Mouse (Mus musculus) ES-Bruce4 (cell line): Measurements from ENCODE around the gene L3mbtl3. TPM values are rescaled to one million over a fixed set of nuclear protein-coding genes. Genes with fewer than 3 reads are reported as not detected.

ENCODE experiments used
- H3K27ac ChIP-seq: 2 replicates; pipeline ENCODE4 v1.5.1; 2012; ENCODE audit warnings: low read length, inconsistent platforms; ENCODE audit not compliant: insufficient read depth
- H3K27me3 ChIP-seq: 2 replicates; pipeline ENCODE4 v1.6.1; 2012; ENCODE audit warnings: mild to moderate bottlenecking, low read length, inconsistent platforms; ENCODE audit not compliant: control insufficient read depth, poor library complexity, insufficient read depth, severe bottlenecking
- H3K36me3 ChIP-seq: 2 replicates; pipeline ENCODE4 v1.6.1; 2012; ENCODE audit warnings: inconsistent platforms, mild to moderate bottlenecking, low read length, moderate library complexity; ENCODE audit not compliant: control insufficient read depth, poor library complexity, insufficient read depth, severe bottlenecking
- H3K4me1 ChIP-seq: one replicate; pipeline ENCODE4 v1.8.1; 2011; ENCODE audit warnings: low read length; ENCODE audit not compliant: control insufficient read depth, insufficient read depth
- H3K4me3 ChIP-seq: 2 replicates; pipeline ENCODE4 v1.5.1; 2011; ENCODE audit warnings: low read depth, mild to moderate bottlenecking, low read length
- H3K9ac ChIP-seq: 2 replicates; pipeline ENCODE4 v1.6.1; 2012; ENCODE audit warnings: low read depth, mild to moderate bottlenecking, inconsistent platforms; ENCODE audit not compliant: poor library complexity, severe bottlenecking
- H3K9me3 ChIP-seq: replicated peaks from 2 replicates; pipeline ENCODE4 v1.6.1; 2012; ENCODE audit warnings: mild to moderate bottlenecking, low read length, inconsistent platforms; ENCODE audit not compliant: control insufficient read depth, poor library complexity, insufficient read depth, severe bottlenecking
- CTCF ChIP-seq: IDR thresholded peaks from one replicate; pipeline ENCODE4 v1.8.1; 2011; ENCODE audit warnings: low read depth, low read length
- EP300 ChIP-seq: IDR thresholded peaks from 2 replicates; pipeline ENCODE4 v1.6.1; 2011; ENCODE audit warnings: low read depth, low read length; ENCODE audit not compliant: insufficient read depth
- POLR2A ChIP-seq: IDR thresholded peaks from one replicate; pipeline ENCODE4 v1.8.1; 2011; ENCODE audit warnings: low read length; ENCODE audit not compliant: insufficient read depth
- polyA plus RNA-seq: library from polyadenylated mRNA; stranded (reverse); fragments of >200 nt; gene quantifications from 2 replicates; pipeline ENCODE4 v1.2.4, GENCODE M21; 2011; ENCODE audit warnings: low read depth; ENCODE audit not compliant: missing spikeins, insufficient read depth, insufficient read length

The L3mbtl3 gene
- polyA plus RNA-seq, 1 experiment: 15.9 TPM

DNA sequence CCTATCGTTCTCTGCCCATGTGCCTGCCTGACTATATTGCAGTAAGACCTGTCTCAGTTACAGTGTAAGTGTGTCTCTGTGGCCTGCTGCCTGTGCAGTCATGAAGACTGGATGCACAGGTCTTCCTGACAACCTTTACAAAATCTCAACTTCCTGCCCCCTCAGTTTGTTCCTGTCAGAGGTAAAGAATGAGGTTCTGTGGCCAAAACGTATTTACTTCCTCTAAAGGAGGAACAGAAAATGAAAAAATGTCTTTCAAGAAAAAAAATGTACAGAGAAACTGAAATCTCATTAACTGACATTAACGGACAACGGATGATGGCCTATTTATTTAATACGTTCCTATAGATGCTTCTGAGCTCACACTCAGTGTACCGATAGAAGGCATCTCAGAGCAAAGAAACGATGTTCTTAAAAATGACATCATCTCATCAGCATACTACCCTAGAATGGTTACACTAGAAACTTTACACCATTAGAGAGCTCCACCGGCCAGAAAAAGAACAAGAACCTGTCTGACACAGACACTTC lies 11.4 kb downstream of the L3mbtl3 start:
- no peak overlapping the region for H3K9ac ChIP-seq
- H3K9me3 ChIP-seq: no peaks in the 10 kb centered on the region
- H3K4me1 ChIP-seq: no peaks in the 10 kb centered on the region
- H3K4me3 ChIP-seq: no peak overlapping the region
- H3K27ac ChIP-seq: no peak overlapping the region
- H3K36me3 ChIP-seq: no peaks in the 10 kb centered on the region
- TF ChIP-seq CTCF (no peak), POLR2A (no peak), EP300 (no peak)
- no peaks in the 10 kb centered on the region for H3K27me3 ChIP-seq

DNA sequence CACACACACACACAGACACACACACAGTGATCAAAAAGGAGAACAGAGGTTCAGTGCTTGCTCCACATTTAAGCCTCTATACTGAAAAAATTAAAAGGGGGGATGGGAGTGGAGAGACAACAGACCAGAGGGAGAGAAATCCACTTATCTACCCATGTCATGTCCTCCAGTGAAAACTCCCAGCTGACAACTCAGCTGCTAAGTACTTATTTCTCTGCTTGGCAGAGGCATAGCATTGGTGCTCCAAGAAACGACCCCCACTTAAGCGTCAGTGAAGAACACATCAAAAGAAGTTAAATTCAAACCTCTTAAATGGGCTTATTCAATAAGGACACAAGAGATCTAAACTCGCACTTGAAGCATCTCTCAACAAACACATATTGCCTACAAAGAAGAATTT lies 12.2 kb downstream of the L3mbtl3 start:
- H3K4me1 ChIP-seq: no peaks in the 10 kb centered on the region
- no peak overlapping the region for H3K27ac ChIP-seq
- no peaks in the 10 kb centered on the region for H3K9me3 ChIP-seq
- no peak overlapping the region for H3K9ac ChIP-seq
- TF ChIP-seq EP300 (no peak), POLR2A (no peak), CTCF (no peak)
- no peak overlapping the region for H3K4me3 ChIP-seq
- no peaks in the 10 kb centered on the region for H3K36me3 ChIP-seq
- no peaks in the 10 kb centered on the region for H3K27me3 ChIP-seq

DNA sequence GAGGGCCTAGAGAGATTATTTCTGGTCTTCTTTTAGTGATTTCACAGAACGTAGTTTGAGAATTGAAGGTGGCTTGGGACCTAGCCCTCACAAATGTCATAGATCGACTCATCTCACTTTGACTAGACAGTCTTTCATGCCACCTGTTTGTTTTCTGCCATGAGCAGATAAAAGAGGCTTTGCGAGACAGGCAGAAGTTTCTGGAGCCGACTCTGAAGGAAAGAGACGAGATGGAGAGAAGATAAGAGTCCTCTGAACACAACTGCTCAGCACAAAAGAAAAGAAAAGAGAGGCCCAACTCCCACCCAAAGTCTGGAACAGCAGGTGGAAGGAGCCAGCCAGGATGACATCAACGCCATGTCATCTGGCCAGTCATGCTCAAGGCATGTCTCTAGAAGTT lies 17.0 kb downstream of the L3mbtl3 start:
- no peak overlapping the region for H3K9ac ChIP-seq
- no peaks in the 10 kb centered on the region for H3K9me3 ChIP-seq
- no peaks in the 10 kb centered on the region for H3K27me3 ChIP-seq
- no peak overlapping the region for H3K27ac ChIP-seq
- TF ChIP-seq CTCF (no peak), EP300 (no peak), POLR2A (no peak)
- no peak overlapping the region for H3K4me3 ChIP-seq
- H3K36me3 ChIP-seq: no peaks in the 10 kb centered on the region
- no peaks in the 10 kb centered on the region for H3K4me1 ChIP-seq

DNA sequence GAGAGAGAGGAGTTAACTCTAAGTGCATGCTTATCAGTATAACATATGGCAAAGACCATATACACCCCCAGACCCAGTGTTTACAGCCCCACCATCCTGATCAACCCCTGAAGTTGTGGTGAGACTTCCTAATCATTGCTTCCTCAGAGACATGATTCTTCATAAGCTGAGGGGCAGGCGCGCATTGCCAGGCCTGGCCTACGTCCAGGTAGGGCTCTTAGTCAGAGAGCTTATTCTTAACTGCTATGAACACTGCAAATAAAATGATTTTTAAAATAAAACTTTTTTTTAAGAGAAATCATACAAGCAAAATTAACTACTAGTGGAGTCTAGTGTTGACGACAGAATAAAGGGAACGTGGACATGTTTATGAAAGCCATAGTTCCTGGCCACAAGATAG lies 17.5 kb downstream of the L3mbtl3 start:
- Histone ChIP-seq H3K4me3 (no peak overlapping the region), H3K36me3 (no peaks in the 10 kb centered on the region), H3K9me3 (no peaks in the 10 kb centered on the region), H3K27me3 (no peaks in the 10 kb centered on the region), H3K27ac (no peak overlapping the region), H3K9ac (no peak overlapping the region), H3K4me1 (no peaks in the 10 kb centered on the region)
- no peak for TF ChIP-seq EP300
- no peak for TF ChIP-seq CTCF
- TF ChIP-seq POLR2A: no peak

DNA sequence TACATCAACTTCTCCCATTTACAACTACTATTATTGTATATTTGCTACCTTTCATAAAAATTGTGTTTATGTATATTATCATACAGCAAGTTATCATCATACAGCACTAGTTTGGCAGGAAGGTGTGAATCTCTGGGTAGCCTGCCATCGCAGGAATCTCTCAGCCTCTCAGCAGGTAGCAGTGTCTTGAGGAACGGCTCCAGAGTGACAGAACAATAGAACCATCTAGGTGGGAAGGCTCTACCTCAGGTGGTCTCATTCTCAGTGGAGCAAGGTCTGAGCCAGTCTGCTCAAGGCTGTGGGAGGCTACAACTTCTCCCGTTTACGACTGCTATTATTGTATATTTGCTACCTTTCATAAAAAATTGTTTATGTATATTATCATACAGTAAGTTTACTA lies 22.0 kb downstream of the L3mbtl3 start:
- no peak overlapping the region for H3K27ac ChIP-seq
- no peaks in the 10 kb centered on the region for H3K4me1 ChIP-seq
- TF ChIP-seq POLR2A (no peak), CTCF (no peak), EP300 (no peak)
- H3K9me3 ChIP-seq: 0 out of 2 replicates have a peak, but pooled peaks cover 3% of the 10 kb centered on the region
- no peaks in the 10 kb centered on the region for H3K36me3 ChIP-seq
- H3K27me3 ChIP-seq: no peaks in the 10 kb centered on the region
- H3K9ac ChIP-seq: no peak overlapping the region
- H3K4me3 ChIP-seq: no peak overlapping the region

DNA sequence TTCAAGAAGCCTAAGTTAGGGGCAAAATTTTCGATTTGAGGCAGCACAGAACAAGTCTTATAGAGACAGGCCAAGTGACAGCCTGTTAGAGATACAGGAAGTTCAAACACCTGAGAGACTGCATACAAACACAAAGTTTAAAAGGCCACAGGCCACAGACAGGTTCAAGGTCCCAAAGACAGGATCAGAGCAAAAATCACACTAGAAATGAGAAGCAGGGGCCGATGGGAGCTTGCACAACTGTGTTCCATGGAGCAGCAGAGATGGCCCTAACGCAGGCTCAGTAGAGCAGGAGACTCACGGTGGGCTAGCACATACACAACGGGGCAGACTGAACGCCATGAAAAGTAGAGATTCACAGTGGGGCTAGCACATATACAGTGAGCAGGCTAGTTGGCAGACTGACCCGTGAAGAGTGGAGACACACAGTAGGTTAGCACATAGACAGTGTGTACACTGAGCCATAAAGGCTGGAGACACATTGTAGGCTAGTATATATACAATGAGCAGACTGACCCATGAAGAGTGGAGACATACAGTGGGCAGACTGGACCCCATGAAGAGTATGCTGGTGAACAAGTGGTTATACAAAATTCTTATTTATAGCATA lies 24.5 kb downstream of the L3mbtl3 start:
- no peaks in the 10 kb centered on the region for H3K36me3 ChIP-seq

More for the DNA sequence above, 24.5 kb downstream of the L3mbtl3 start:
- TF ChIP-seq CTCF (no peak), EP300 (no peak)
- Histone ChIP-seq H3K27ac (no peak overlapping the region), H3K27me3 (no peaks in the 10 kb centered on the region), H3K4me1 (peaks cover 1% of the 10 kb centered on the region), H3K9ac (no peak overlapping the region), H3K4me3 (no peak overlapping the region), H3K9me3 (0 out of 2 replicates have a peak, but pooled peaks cover 3% of the 10 kb centered on the region)
